Mouse (Mus musculus): ENCODE data around the gene Aasdhppt. TPM values are rescaled to one million over a fixed set of nuclear protein-coding genes. Genes with fewer than 3 reads are reported as not detected.

The Aasdhppt gene
- polyA plus RNA-seq, 1 experiment from 2014 or later = 23.9 TPM

- Histone ChIP-seq H3K4me1 (no peaks in the 10 kb centered on the region), H3K4me3 (no peak overlapping the region), H3K27me3 (replicated peaks) (no peaks in the 10 kb centered on the region), H3K9me3 (no peaks in the 10 kb centered on the region), H3K4me2 (no peak overlapping the region), H3K27ac (replicated peaks) (no peak overlapping the region), H3K36me3 (no peaks in the 10 kb centered on the region), H3K9ac (no peak overlapping the region)
- WGBS = 90% methylated on average over 3 of the region's 3 CpGs
- no peak for ATAC-seq (ENCODE audit: extremely low read depth, insufficient number of reproducible peaks, low FRiP score, low TSS enrichment)
These were observed 42.4 kb downstream of the Aasdhppt start for GRCm38 (mm10) chr9:4266881-4267280.

- Histone ChIP-seq H3K27me3 (replicated peaks) (no peaks in the 10 kb centered on the region), H3K9ac (no peak overlapping the region), H3K4me1 (no peaks in the 10 kb centered on the region), H3K4me3 (peak overlapping the region; percentile 47), H3K36me3 (no peaks in the 10 kb centered on the region), H3K9me3 (peaks cover 13% of the 10 kb centered on the region), H3K4me2 (peak overlapping the region; percentile 51), H3K27ac (replicated peaks) (no peak overlapping the region)
- ATAC-seq (ENCODE audit: extremely low read depth, insufficient number of reproducible peaks, low FRiP score, low TSS enrichment) = no peak
- 57% methylated on average over 12 of the region's 12 CpGs for WGBS
These were observed 48.6 kb downstream of the Aasdhppt start for GRCm38 (mm10) chr9:4260746-4261090.

- H3K27me3 ChIP-seq (replicated peaks) = no peaks in the 10 kb centered on the region
- H3K27ac ChIP-seq (replicated peaks) = no peak overlapping the region
- 39% methylated on average over 65 of the region's 65 CpGs for WGBS
- H3K4me3 ChIP-seq = peak overlapping the region; percentile 47
- no peaks in the 10 kb centered on the region for H3K36me3 ChIP-seq
- no peaks in the 10 kb centered on the region for H3K4me1 ChIP-seq
- peak; percentile 14; the same call in 1 of the 2 replicates for ATAC-seq (ENCODE audit: extremely low read depth, insufficient number of reproducible peaks, low FRiP score, low TSS enrichment)
- H3K9me3 ChIP-seq = peaks cover 13% of the 10 kb centered on the region
- no peak overlapping the region for H3K9ac ChIP-seq
- peak overlapping the region; percentile 51 for H3K4me2 ChIP-seq
These were observed 49.2 kb downstream of the Aasdhppt start for GRCm38 (mm10) chr9:4259841-4260745.

- H3K4me3 ChIP-seq = no peak overlapping the region
- no peak overlapping the region for H3K27ac ChIP-seq (replicated peaks)
- no peak overlapping the region for H3K9ac ChIP-seq
- H3K4me1 ChIP-seq = no peaks in the 10 kb centered on the region
- H3K36me3 ChIP-seq = no peaks in the 10 kb centered on the region
- ATAC-seq (ENCODE audit: extremely low read depth, insufficient number of reproducible peaks, low FRiP score, low TSS enrichment) = no peak
- H3K4me2 ChIP-seq = no peak overlapping the region
- H3K27me3 ChIP-seq (replicated peaks) = no peaks in the 10 kb centered on the region
- H3K9me3 ChIP-seq = peaks cover 13% of the 10 kb centered on the region
- 82% methylated on average over 10 of the region's 10 CpGs for WGBS
These were observed 50.2 kb downstream of the Aasdhppt start for GRCm38 (mm10) chr9:4259074-4259473.

Small RNA genes lying within 50 kb of the gene (microRNA-seq; reads per million reads assigned to microRNA genes)
- not detected for gene Gm22195

Other genes with a start within 250 kb of the Aasdhppt start
- 6.4 and 8.0 TPM in 2 replicates for gene Kbtbd3, start 362 bp upstream of the Aasdhppt start, polyA plus RNA-seq (2015; fragmentation: Nextera tagmentation; extraction: Ambion mirVana)
- gene Msantd4, start 67.1 kb upstream of the Aasdhppt start, polyA plus RNA-seq (2015; fragmentation: Nextera tagmentation; extraction: Ambion mirVana) = 29.7 and 30.7 TPM in 2 replicates

All from heart, embryonic 13.5 days (tissue).